Mouse (Mus musculus): ENCODE measurements around the gene Timm10b. TPM values are rescaled to one million over a fixed set of nuclear protein-coding genes. Genes with fewer than 3 reads are reported as not detected.

The Timm10b gene
- polyA plus RNA-seq (2012; rRNA removed): 103 and 104 TPM in 2 replicates

DNA sequence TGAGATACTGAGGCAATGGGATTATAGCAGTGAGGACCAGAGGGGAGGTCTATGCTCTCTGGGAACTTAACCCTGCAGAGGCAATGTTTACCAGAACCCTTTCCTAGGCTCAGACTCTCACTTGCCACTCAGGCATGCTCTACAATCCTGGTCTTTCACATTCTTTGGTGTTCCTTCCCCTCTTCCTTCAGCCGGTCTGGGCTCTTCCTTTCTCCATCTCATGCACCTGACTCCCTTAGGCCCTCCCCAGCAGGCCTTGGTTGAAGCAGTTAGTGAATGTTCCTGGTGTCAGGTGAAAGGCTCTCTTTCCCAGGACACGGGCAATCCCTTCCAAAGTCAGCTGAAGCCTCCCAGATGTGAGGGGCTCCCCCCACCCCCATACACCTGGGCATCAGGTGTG lies at the start of gene Timm10b:
Gene Timm10b (plus strand): TSS at position 301 of the 400 bp plus-strand sequence.

DNA sequence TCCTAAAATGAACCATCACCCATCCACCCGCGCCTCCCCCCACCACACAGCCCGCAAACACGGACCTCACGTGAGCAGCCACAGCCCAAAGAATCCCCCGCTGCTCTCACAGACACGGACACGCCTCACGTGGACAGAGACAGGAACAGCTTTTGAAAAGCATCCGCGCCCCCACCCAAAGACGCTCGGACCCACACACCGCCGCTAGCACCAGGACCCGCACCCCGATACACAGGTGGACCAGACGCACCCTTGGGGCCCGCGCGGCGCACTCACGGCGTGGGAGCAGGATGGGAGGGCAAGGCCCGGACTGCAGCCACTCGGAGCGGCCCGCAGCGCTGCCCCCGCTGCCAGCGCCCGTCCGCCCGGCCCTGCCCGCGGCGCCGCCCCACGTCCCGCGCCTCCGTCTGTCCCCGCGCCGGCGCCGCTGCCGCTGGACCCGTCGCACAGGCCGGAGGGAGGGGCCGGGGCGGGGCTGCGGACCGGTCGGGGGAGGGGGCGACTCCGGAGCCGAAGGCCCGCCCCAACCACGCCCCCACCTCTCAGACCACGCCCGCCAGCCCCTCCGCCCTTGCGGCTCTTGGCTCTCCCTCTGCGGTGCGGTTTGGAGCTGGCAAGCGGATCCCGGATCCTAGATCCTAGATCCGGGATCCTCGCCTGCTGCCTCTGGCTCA lies 6.6 kb upstream of the Timm10b start, which contains the start of gene Trim3:
Gene Trim3 (minus strand): TSS at position 445 of the 674 bp plus-strand sequence.

DNA sequence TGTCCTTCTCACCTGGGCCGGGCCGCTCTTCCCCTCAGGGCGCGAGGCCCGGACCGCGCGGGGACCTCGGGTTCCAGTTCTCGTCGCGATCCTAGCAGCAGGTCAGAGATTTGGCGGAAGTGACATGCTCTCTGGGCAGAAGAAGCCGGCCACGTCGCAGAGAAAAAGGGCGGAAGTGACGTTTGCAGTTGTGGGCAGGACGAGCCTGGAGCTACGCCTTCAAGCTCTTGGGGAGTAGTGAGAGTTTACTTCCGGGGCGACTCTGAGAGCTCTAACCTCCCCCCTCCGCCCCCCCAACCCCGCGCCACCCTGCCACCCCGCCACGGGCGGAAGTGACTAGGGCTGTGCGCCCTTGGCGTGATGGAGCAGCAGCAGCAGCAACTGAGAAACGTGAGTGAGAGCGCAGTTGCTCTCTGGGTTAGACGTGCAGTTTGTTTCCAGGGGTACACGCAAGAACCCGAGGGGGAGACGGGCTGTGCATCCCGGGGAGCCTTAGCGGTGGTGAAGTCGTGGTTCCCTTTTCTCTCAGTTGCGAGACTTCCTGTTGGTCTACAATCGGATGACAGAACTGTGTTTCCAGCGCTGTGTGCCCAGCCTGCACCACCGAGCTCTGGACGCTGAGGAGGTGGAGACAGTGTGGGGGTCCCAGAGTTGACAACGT lies 507 bp downstream of the Timm10b start, which contains the start of the genes Arfip2 and Gm45799:
Gene Arfip2 (minus strand): TSS at position 184 of the 661 bp plus-strand sequence.
Gene Gm45799 (plus strand): TSS at position 320 of the 661 bp plus-strand sequence.

DNA sequence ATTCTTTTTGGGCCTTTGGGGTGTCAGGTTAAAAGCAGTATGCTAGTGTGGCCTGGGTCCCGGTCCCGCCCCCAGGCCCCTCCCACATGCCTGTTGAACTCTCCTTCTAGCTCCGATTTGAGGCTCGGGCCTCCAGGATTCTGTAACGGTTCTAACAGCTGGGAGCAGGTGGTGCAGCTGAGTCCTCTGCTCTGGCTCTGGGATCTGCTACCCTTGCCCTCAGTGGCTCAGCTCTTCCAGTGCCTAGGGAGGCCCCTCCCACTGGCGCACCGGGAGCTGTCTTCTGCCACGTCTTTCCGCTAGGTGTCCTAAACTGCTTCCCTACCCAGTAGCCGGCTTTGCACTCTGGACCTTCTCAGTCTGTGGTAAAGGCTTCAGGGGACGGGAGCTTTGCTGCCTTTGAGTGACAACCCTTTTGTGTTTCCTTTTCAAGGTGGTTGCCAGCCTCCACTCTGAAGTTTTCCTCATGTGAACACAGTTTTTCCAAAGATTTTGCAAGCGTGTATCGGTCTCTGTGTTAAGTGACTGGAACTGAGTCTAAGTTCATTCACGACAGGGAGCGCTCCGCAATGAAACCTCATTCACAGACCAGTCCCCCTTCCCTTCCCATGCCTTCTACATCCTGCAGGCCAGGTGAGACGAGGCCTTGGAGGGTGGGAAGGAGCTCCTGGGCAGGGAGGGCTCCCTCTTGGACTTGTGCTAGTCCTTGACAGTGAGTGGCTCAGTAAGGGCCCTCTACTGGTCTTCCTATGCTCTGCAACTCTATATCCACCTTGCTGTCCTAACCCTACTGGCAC lies 11.0 kb downstream of the Timm10b start, which contains the start of gene Dnhd1:
Gene Dnhd1 (plus strand): TSS at position 189 of the 797 bp plus-strand sequence.

Other genes with a start within 250 kb of the Timm10b start
- 35.4 and 37.7 TPM in 2 replicates for gene Fam160a2, start 240.0 kb upstream of the Timm10b start, polyA plus RNA-seq (2012; rRNA removed)
- gene Cnga4, start 235.5 kb upstream of the Timm10b start, polyA plus RNA-seq (2012; rRNA removed): 0.27 and 0.32 TPM in 2 replicates
- gene Cckbr, start 214.3 kb upstream of the Timm10b start, polyA plus RNA-seq (2012; rRNA removed): 6.2 and 6.7 TPM in 2 replicates
- 26.2 and 30.2 TPM in 2 replicates for gene Cavin3, start 157.8 kb upstream of the Timm10b start, polyA plus RNA-seq (2012; rRNA removed)
- gene Smpd1, start 85.7 kb upstream of the Timm10b start, polyA plus RNA-seq (2012; rRNA removed): 51.4 and 52.2 TPM in 2 replicates
- gene Apbb1, start 58.4 kb upstream of the Timm10b start, polyA plus RNA-seq (2012; rRNA removed): 318 and 323 TPM in 2 replicates
- 0.28 and 0.64 TPM in 2 replicates for gene Hpx, start 39.9 kb upstream of the Timm10b start, polyA plus RNA-seq (2012; rRNA removed)
- gene Trim3, start 6.5 kb upstream of the Timm10b start, polyA plus RNA-seq (2012; rRNA removed): 138 and 139 TPM in 2 replicates
- 114 and 120 TPM in 2 replicates for gene Arfip2, start 360 bp downstream of the Timm10b start, polyA plus RNA-seq (2012; rRNA removed)
- gene Gm45799, start 496 bp downstream of the Timm10b start, polyA plus RNA-seq (2012; rRNA removed): 75.4 and 96.5 TPM in 2 replicates
- 6.2 and 7.3 TPM in 2 replicates for gene Dnhd1, start 10.8 kb downstream of the Timm10b start, polyA plus RNA-seq (2012; rRNA removed)
- gene Ilk, start 96.5 kb downstream of the Timm10b start, polyA plus RNA-seq (2012; rRNA removed): 198 and 212 TPM in 2 replicates
- gene Rrp8, start 97.3 kb downstream of the Timm10b start, polyA plus RNA-seq (2012; rRNA removed): 13.4 and 15.1 TPM in 2 replicates
- gene Taf10, start 104.3 kb downstream of the Timm10b start, polyA plus RNA-seq (2012; rRNA removed): 187 and 199 TPM in 2 replicates
- gene Tpp1, start 112.2 kb downstream of the Timm10b start, polyA plus RNA-seq (2012; rRNA removed): 33.3 and 34.8 TPM in 2 replicates
- gene Dchs1, start 147.6 kb downstream of the Timm10b start, polyA plus RNA-seq (2012; rRNA removed): 39.6 and 47.9 TPM in 2 replicates
- 149 and 170 TPM in 2 replicates for gene Mrpl17, start 171.0 kb downstream of the Timm10b start, polyA plus RNA-seq (2012; rRNA removed)

Measured in central nervous system, embryonic 18 days (tissue).